Mouse (Mus musculus) ES-Bruce4 (cell line): Measurements from ENCODE around the gene Slc16a6.

Source experiments
- CTCF ChIP-seq: IDR thresholded peaks from one replicate; pipeline ENCODE4 v1.8.1; 2011; ENCODE audit warnings: low read depth, low read length
- EP300 ChIP-seq: IDR thresholded peaks from 2 replicates; pipeline ENCODE4 v1.6.1; 2011; ENCODE audit warnings: low read depth, low read length; ENCODE audit not compliant: insufficient read depth
- POLR2A ChIP-seq: IDR thresholded peaks from one replicate; pipeline ENCODE4 v1.8.1; 2011; ENCODE audit warnings: low read length; ENCODE audit not compliant: insufficient read depth

GRCm38 (mm10) chr11:109489763-109490162 is 16.4 kb upstream of the Slc16a6 start:
- TF ChIP-seq CTCF (no peak), POLR2A (no peak), EP300 (no peak)
